Mouse (Mus musculus) heart, embryonic 12.5 days (tissue): ENCODE measurements around the gene Stam2. TPM values are rescaled to one million over a fixed set of nuclear protein-coding genes. Genes with fewer than 3 reads are reported as not detected.

Experiments
- ATAC-seq: fragments of 200-750 bp; cut with Nextera tagmentation; 2 replicates; pipeline ENCODE4 v1.8.0; 2017; ENCODE audit warnings: moderate TSS enrichment, moderate library complexity; ENCODE audit not compliant: insufficient number of reproducible peaks, low FRiP score
- H3K27ac ChIP-seq: fragments of 300-500 bp; sonication (generic); 2 replicates; pipeline ENCODE4 v1.5.1; 2016; ENCODE audit warnings: mild to moderate bottlenecking, moderate library complexity; ENCODE audit not compliant: poor library complexity, severe bottlenecking
- H3K27me3 ChIP-seq: fragments of 300-500 bp; sonication (generic); replicated peaks from 2 replicates; pipeline ENCODE4 v1.6.1; 2016; ENCODE audit warnings: mild to moderate bottlenecking, moderate library complexity
- H3K36me3 ChIP-seq: fragments of 300-500 bp; sonication (generic); 2 replicates; pipeline ENCODE4 v1.6.1; 2016; ENCODE audit warnings: mild to moderate bottlenecking, moderate library complexity
- H3K4me1 ChIP-seq: fragments of 300-500 bp; sonication (generic); replicated peaks from 2 replicates; pipeline ENCODE4 v1.6.1; 2016; ENCODE audit warnings: mild to moderate bottlenecking
- H3K4me2 ChIP-seq: fragments of 300-500 bp; sonication (generic); 2 replicates; pipeline ENCODE4 v1.6.1; 2016; ENCODE audit warnings: mild to moderate bottlenecking, moderate library complexity
- H3K4me3 ChIP-seq: fragments of 300-500 bp; sonication (generic); 2 replicates; pipeline ENCODE4 v1.5.1; 2016; ENCODE audit warnings: mild to moderate bottlenecking
- H3K9ac ChIP-seq: fragments of 300-500 bp; sonication (generic); 2 replicates; pipeline ENCODE4 v1.6.1; 2016; ENCODE audit warnings: mild to moderate bottlenecking, moderate library complexity
- H3K9me3 ChIP-seq: fragments of 300-500 bp; sonication (generic); replicated peaks from 2 replicates; pipeline ENCODE4 v1.6.1; 2016; ENCODE audit warnings: mild to moderate bottlenecking, moderate library complexity
- WGBS: fragments of 180-500 bp; shearing (Covaris S2); methylation state at CpG from one replicate; pipeline ENCODE4 v1.1.7; 2016; 5-methylcytosine and 5-hydroxymethylcytosine counted together
- polyA plus RNA-seq: library from polyadenylated mRNA; unstranded; fragments of >200 nt; fragmentation: Nextera tagmentation; extraction: Ambion mirVana; gene quantifications from 2 replicates; pipeline ENCODE4 v1.2.1, GENCODE M21; 2016

The Stam2 gene
- polyA plus RNA-seq, result 32.6 and 33.1 TPM in 2 replicates

DNA sequence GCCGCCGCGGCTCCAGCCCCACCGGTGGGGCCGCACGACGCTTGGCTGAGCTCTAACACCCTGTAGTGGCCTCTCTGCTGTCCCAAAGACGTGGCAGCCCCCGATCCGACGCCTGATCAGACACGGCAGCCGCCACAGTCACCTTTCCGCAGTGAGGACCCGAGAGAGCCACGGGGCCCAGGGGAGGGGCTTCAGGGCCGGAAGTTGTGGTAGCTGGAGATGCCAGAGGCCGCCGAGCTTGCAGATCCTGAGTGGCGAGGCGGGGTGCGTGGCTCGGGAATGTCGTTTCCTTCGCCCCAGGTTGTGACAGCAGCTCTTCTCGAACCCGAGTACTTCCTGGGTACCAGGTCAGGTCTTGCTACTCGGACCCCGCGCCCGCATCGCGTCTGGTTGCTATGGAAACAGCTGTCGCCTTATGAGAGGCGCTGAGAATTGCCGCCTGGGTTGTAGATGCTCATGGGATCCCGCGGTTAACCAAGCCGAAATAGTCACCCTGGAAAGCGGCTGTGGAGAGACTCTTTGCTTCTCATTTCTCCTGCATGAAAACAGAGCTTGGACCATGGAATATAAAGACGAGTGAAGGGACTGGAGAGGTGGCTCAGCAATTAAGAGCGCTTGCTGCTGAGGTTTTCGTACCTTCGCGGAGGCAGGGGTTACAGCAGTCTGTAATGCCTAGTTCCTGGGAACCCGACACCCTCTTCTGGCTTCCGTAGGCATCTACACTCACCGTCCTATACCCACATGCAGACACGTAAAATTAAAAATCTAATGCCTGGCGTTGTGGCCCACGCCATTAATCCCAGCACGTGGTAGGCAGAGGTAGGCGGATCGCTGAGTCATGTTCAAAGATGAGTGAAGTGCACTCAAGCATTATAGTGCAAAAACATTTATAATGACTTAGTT is at the start of gene Stam2:
Gene Stam2 (minus strand): TSS at position 26 of the 903 bp plus-strand sequence.
- H3K9ac ChIP-seq, result peak within 1 kb of the TSS; percentile 89
- H3K4me3 ChIP-seq, result peak within 1 kb of the TSS; percentile 91
- peak; percentile 91 for ATAC-seq
- H3K4me2 ChIP-seq, result peak within 1 kb of the TSS; percentile 85
- peaks cover 8% of the 10 kb centered on the region; the same call in 1 of the 2 replicates for H3K4me1 ChIP-seq
- 6% methylated on average over 54 of the region's 54 CpGs for WGBS
- H3K36me3 ChIP-seq, result no peaks in the 10 kb centered on the region
- H3K9me3 ChIP-seq, result no peaks in the 10 kb centered on the region
- H3K27me3 ChIP-seq, result no peaks in the 10 kb centered on the region
- peak within 1 kb of the TSS; percentile 93 for H3K27ac ChIP-seq

- no peak overlapping the region for H3K9ac ChIP-seq
- no peak overlapping the region for H3K4me2 ChIP-seq
- no peaks in the 10 kb centered on the region for H3K9me3 ChIP-seq
- H3K27me3 ChIP-seq, result no peaks in the 10 kb centered on the region
- H3K4me3 ChIP-seq, result no peak overlapping the region
- peaks cover 8% of the 10 kb centered on the region for H3K4me1 ChIP-seq
- 24% methylated on average over 3 of the region's 3 CpGs for WGBS
- H3K36me3 ChIP-seq, result no peaks in the 10 kb centered on the region
- no peak overlapping the region for H3K27ac ChIP-seq
- no peak for ATAC-seq
Observed at GRCm38 (mm10) chr2:52785106-52785721, 43.1 kb upstream of the Stam2 start.

- no peak overlapping the region for H3K4me3 ChIP-seq
- no peaks in the 10 kb centered on the region for H3K27me3 ChIP-seq
- no peak overlapping the region for H3K9ac ChIP-seq
- ATAC-seq, result no peak
- WGBS, result 79% methylated on average over 10 of the region's 10 CpGs
- H3K27ac ChIP-seq, result no peak overlapping the region
- no peaks in the 10 kb centered on the region for H3K9me3 ChIP-seq
- H3K4me1 ChIP-seq, result peaks cover 4% of the 10 kb centered on the region
- H3K4me2 ChIP-seq, result no peak overlapping the region
- H3K36me3 ChIP-seq, result no peaks in the 10 kb centered on the region
Observed at GRCm38 (mm10) chr2:52779987-52780386, 37.9 kb upstream of the Stam2 start.

GRCm38 (mm10) chr2:52779381-52779780 is 37.3 kb upstream of the Stam2 start:
- Histone ChIP-seq H3K36me3 (no peaks in the 10 kb centered on the region), H3K4me2 (no peak overlapping the region), H3K9me3 (no peaks in the 10 kb centered on the region), H3K4me1 (no peaks in the 10 kb centered on the region), H3K9ac (no peak overlapping the region), H3K27me3 (no peaks in the 10 kb centered on the region), H3K27ac (no peak overlapping the region), H3K4me3 (no peak overlapping the region)
- ATAC-seq, result no peak
- WGBS, result 77% methylated on average over 9 of the region's 9 CpGs

DNA sequence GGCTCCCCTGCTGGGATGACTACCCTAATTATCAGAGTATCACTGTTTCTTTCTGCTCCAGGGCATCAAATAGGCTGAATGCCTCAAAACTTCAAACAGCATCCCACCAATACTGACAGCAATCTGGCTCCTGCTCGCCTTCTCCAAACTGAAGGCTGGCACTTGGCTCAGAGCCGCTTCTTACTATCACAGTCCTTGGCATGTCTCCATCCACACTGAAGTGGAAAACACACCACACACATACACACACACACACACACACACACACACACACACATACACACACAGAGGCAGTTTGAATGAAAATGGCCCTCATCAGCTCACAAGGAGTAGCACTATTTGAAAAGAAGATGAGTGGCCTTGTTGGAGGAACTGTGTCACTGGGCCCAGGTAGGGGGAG is 35.8 kb upstream of the Stam2 start:
- Histone ChIP-seq H3K36me3 (no peaks in the 10 kb centered on the region), H3K27me3 (no peaks in the 10 kb centered on the region), H3K9ac (no peak overlapping the region), H3K4me2 (no peak overlapping the region), H3K4me3 (no peak overlapping the region), H3K4me1 (no peaks in the 10 kb centered on the region), H3K9me3 (no peaks in the 10 kb centered on the region), H3K27ac (no peak overlapping the region)
- WGBS, result 60% methylated on average over 2 of the region's 2 CpGs
- no peak for ATAC-seq

DNA sequence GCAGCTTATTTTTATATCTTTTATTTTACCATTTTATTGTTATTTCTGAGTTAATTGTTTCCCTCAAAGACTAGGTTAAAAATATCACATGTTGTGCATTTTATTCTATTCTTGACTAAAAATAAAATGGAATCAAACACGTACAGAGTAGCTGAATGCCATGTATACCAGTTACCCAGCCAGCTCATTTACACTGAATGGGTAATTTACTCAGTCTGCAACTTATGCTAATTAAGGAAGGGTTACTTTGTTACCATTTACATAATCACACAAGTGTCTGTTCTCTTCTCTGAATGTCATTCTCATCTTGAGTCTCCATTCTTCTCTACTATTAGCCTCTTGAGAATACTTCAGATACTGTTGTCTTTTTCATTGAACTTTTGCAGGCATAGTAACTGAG is 32.3 kb upstream of the Stam2 start:
- Histone ChIP-seq H3K4me1 (no peaks in the 10 kb centered on the region), H3K27me3 (no peaks in the 10 kb centered on the region), H3K27ac (no peak overlapping the region), H3K36me3 (no peaks in the 10 kb centered on the region), H3K4me3 (no peak overlapping the region), H3K9me3 (no peaks in the 10 kb centered on the region), H3K9ac (no peak overlapping the region), H3K4me2 (no peak overlapping the region)
- 66% methylated on average over 1 of the region's 1 CpGs for WGBS
- ATAC-seq, result no peak

GRCm38 (mm10) chr2:52772774-52773393 is 30.8 kb upstream of the Stam2 start:
- H3K4me1 ChIP-seq, result no peaks in the 10 kb centered on the region
- no peaks in the 10 kb centered on the region for H3K9me3 ChIP-seq
- WGBS, result 45% methylated on average over 5 of the region's 5 CpGs
- no peaks in the 10 kb centered on the region for H3K27me3 ChIP-seq
- no peaks in the 10 kb centered on the region for H3K36me3 ChIP-seq
- H3K9ac ChIP-seq, result no peak overlapping the region
- H3K4me2 ChIP-seq, result no peak overlapping the region
- ATAC-seq, result no peak
- no peak overlapping the region for H3K4me3 ChIP-seq
- no peak overlapping the region for H3K27ac ChIP-seq

DNA sequence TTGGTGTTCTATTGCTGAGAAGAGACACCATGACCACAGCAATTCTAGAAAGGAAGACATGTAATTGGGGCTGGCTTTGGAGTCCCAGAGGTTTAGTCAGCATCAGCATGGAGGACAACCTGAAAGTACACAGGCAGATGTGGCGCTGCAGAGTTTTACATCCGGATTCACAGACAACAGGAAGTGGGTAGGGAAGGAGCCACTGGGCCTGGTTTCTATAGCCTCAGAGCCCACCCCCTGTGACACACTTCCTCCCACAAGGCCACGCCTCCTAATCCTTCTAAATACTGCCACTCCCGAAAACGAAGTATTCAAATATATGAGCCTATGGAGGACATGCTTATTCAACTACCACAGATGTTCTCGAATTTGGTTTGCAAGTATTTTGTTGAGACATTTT is 23.0 kb upstream of the Stam2 start:
- no peaks in the 10 kb centered on the region for H3K9me3 ChIP-seq
- no peak for ATAC-seq
- H3K4me1 ChIP-seq, result no peaks in the 10 kb centered on the region
- no peaks in the 10 kb centered on the region for H3K27me3 ChIP-seq
- no peak overlapping the region for H3K4me3 ChIP-seq
- no peak overlapping the region for H3K27ac ChIP-seq
- H3K36me3 ChIP-seq, result no peaks in the 10 kb centered on the region
- no peak overlapping the region for H3K9ac ChIP-seq
- no peak overlapping the region for H3K4me2 ChIP-seq
- 82% methylated on average over 6 of the region's 6 CpGs for WGBS

DNA sequence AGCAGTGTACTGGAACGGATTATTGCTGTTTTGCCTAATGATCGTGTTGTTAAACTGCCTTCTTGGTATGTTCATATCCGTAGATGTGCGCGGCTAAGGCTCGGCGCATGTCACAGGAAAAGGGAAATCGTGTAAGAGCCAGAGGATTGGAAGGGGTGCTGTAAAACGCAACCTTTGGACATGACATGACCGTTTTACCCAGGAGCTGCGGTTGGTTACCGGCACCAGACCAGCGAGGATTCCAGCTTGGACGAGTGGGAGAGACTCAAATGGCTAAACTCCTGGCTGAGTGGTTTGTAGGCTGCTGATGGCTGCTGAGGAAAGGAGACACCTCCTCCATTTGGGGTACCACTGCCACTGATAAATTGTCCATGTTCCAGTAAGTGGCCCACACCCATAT is 21.8 kb upstream of the Stam2 start:
- Histone ChIP-seq H3K4me2 (no peak overlapping the region), H3K9me3 (no peaks in the 10 kb centered on the region), H3K36me3 (no peaks in the 10 kb centered on the region), H3K27ac (no peak overlapping the region), H3K27me3 (no peaks in the 10 kb centered on the region), H3K4me1 (no peaks in the 10 kb centered on the region), H3K4me3 (no peak overlapping the region), H3K9ac (no peak overlapping the region)
- WGBS, result 87% methylated on average over 14 of the region's 14 CpGs
- no peak for ATAC-seq

DNA sequence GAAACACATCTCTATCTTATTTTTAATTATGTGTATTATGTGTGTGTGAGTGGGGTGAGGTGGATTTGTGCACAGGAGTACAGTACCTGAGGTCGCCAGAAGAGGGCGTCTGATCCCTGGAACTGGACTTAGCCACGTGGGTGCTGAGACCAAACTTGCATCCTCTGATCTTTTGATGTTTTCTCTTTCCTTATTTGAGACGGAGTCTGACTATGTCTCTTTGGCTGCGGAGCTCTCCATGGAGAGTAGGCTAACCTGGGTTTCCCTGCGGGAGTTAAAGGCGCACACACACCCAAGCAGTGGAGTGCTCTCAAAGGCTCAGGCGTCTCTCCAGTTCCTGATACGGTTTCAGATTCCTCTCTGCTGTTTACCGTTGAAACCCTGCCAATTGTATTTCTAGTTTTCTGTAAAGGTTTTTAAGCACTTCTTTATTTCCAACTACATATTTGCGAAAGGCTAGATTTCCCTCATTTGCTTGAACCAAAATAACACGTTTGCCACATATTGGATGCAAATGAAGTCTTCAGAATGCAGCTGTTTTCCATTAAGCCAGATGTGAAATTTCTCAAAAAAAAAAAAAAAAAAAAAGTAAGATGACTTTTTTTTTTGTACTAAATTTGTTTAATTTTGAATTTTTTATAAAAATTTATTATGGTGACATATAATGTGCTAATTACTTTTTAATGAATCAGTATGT is 21.1 kb upstream of the Stam2 start:
- no peak for ATAC-seq
- Histone ChIP-seq H3K9me3 (no peaks in the 10 kb centered on the region), H3K4me2 (peak overlapping the region; percentile 52), H3K9ac (no peak overlapping the region), H3K4me3 (peak overlapping the region; percentile 8; the same call in 1 of the 2 replicates), H3K27me3 (no peaks in the 10 kb centered on the region), H3K36me3 (no peaks in the 10 kb centered on the region), H3K27ac (no peak overlapping the region), H3K4me1 (no peaks in the 10 kb centered on the region)
- WGBS, result 14% methylated on average over 12 of the region's 12 CpGs

DNA sequence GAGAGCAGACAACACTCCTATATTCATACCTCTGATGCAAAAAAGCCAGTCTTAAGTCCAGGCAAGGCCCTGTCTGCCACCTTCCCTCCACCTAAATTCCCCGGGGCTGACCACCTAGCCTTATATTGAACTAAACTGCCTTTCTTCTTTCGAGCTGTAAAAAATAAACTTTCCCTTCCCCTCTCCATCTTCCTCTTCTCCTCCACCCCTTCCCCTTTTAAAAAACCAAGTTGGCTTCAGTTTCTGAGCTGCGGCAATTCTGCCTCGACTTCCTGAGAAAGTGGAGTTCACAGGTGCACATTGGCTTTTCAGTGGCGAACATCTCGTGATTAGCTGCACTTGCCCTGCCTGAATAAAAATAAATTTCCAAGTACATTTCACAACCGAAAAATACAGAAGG is 20.4 kb upstream of the Stam2 start:
- Histone ChIP-seq H3K4me1 (no peaks in the 10 kb centered on the region), H3K9ac (no peak overlapping the region), H3K27me3 (no peaks in the 10 kb centered on the region), H3K36me3 (no peaks in the 10 kb centered on the region), H3K4me3 (no peak overlapping the region), H3K9me3 (no peaks in the 10 kb centered on the region), H3K27ac (no peak overlapping the region), H3K4me2 (no peak overlapping the region)
- WGBS, result 60% methylated on average over 7 of the region's 7 CpGs
- ATAC-seq, result no peak
